Mouse (Mus musculus) E14TG2a.4 (cell line): ENCODE measurements around the gene Ctbs.

Source experiments
- CTCF ChIP-seq: conservative IDR thresholded peaks from 2 replicates; pipeline ENCODE4 v1.5.1; 2014; ENCODE audit warnings: low read length
- NANOG ChIP-seq: IDR thresholded peaks from 2 replicates; pipeline ENCODE4 v1.6.1; 2014; ENCODE audit warnings: borderline replicate concordance, low read length, mixed read lengths
- POU5F1 ChIP-seq: IDR thresholded peaks from 2 replicates; pipeline ENCODE4 v1.6.1; 2014; ENCODE audit warnings: low read length, borderline replicate concordance

- TF ChIP-seq CTCF (no peak), POU5F1 (no peak), NANOG (no peak)
Measured at GRCm38 (mm10) chr3:146418901-146419300, 30.7 kb upstream of the Ctbs start.
